Mouse (Mus musculus) liver, adult 2 months (tissue): ENCODE data around the gene H6pd. TPM values are rescaled to one million over a fixed set of nuclear protein-coding genes. Genes with fewer than 3 reads are reported as not detected.

Experiments used
- DNase-seq: peaks from one replicate; pipeline ENCODE4 v3.0.0-alpha.2; 2011; ENCODE audit warnings: low read depth, low spot score; ENCODE audit errors: extremely low read depth
- H3K27ac ChIP-seq: fragments of 200-500 bp; replicated peaks from 2 replicates; pipeline ENCODE4 v1.5.1; 2012; ENCODE audit warnings: low read depth, mild to moderate bottlenecking, control low read depth, inconsistent platforms, low read length; ENCODE audit not compliant: insufficient read depth
- H3K27me3 ChIP-seq: fragments of 200-500 bp; 2 replicates; pipeline ENCODE4 v1.6.1; 2012; ENCODE audit warnings: mild to moderate bottlenecking, moderate library complexity, low read length, inconsistent platforms; ENCODE audit not compliant: control insufficient read depth, insufficient read depth
- H3K36me3 ChIP-seq: fragments of 200-500 bp; 2 replicates; pipeline ENCODE4 v1.6.1; 2012; ENCODE audit warnings: low read length, inconsistent platforms; ENCODE audit not compliant: control insufficient read depth, insufficient read depth
- H3K4me1 ChIP-seq: fragments of 200-500 bp; 2 replicates; pipeline ENCODE4 v1.6.1; 2011; ENCODE audit warnings: low read length; ENCODE audit not compliant: control insufficient read depth, insufficient read depth
- H3K4me3 ChIP-seq: fragments of 200-500 bp; 2 replicates; pipeline ENCODE4 v1.5.1; 2011; ENCODE audit warnings: low read depth, mild to moderate bottlenecking, control low read depth, low read length, moderate library complexity; ENCODE audit not compliant: insufficient read depth
- H3K79me2 ChIP-seq: fragments of 200-500 bp; 2 replicates; pipeline ENCODE4 v1.6.1; 2012; ENCODE audit warnings: inconsistent platforms, mild to moderate bottlenecking, low read length, moderate library complexity; ENCODE audit not compliant: control insufficient read depth, insufficient read depth
- H3K9ac ChIP-seq: fragments of 200-500 bp; 2 replicates; pipeline ENCODE4 v1.6.1; 2012; ENCODE audit warnings: low read depth, mild to moderate bottlenecking, control low read depth, inconsistent platforms, low read length
- CTCF ChIP-seq: fragments of 200-500 bp; IDR thresholded peaks from 2 replicates; pipeline ENCODE4 v1.5.1; 2011; ENCODE audit warnings: low read depth, low read length, control low read depth
- POLR2A ChIP-seq: fragments of 200-500 bp; IDR thresholded peaks from 2 replicates; pipeline ENCODE4 v1.6.1; 2011; ENCODE audit warnings: low read length, control low read depth; ENCODE audit not compliant: insufficient read depth; ENCODE audit errors: extremely low read depth
- WGBS: fragments of 180-500 bp; shearing (Covaris S2); methylation state at CpG from one replicate; pipeline ENCODE4 v1.1.7; 2018; 5-methylcytosine and 5-hydroxymethylcytosine counted together
- polyA plus RNA-seq: library from polyadenylated mRNA; depleted of rRNA; stranded (reverse); fragments of >200 nt; gene quantifications from 2 replicates; pipeline ENCODE4 v1.2.3, GENCODE M21; 2012
- total RNA-seq: library from RNA; depleted of rRNA; stranded (reverse); fragments of >200 nt; gene quantifications from 2 replicates; pipeline ENCODE4 v1.2.3, GENCODE M21; 2014

The H6pd gene
- total and polyA plus RNA-seq, 2 experiments = 121 to 205 TPM

DNA sequence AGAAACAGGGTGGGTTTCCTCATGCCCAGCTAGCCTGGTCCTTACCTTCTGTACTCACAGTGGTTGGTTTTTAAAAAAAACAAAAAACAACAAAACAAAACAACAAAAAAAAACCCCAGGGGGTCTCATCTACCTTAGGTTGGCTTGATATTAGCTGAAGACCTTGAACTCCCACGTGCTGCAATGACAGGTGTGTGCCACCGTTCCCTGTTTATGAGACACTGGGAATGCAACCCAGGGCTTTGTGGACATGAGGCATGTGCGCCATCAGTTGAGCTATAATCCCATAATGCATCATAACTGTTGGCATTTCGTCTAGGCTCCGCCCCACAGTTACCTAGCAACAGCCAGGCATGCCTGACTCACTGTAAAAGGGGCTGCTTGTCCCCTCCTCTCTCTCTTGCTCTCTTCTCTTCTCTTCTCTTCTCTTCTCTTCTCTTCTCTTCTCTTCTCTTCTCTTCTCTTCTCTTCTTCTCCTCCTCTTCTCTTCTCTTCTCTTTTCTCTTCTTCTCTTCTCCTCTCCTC lies 33.0 kb downstream of the H6pd start:
- Histone ChIP-seq H3K4me1 (peaks cover 8% of the 10 kb centered on the region), H3K79me2 (no peaks in the 10 kb centered on the region), H3K27me3 (no peaks in the 10 kb centered on the region), H3K27ac (no peak overlapping the region), H3K4me3 (no peak overlapping the region), H3K36me3 (peaks cover 5% of the 10 kb centered on the region; the same call in 1 of the 2 replicates), H3K9ac (no peak overlapping the region)
- 51% methylated on average over 5 of the region's 5 CpGs for WGBS
- TF ChIP-seq CTCF = no peak
- no peak for TF ChIP-seq POLR2A
- peak; percentile 34 for DNase-seq

DNA sequence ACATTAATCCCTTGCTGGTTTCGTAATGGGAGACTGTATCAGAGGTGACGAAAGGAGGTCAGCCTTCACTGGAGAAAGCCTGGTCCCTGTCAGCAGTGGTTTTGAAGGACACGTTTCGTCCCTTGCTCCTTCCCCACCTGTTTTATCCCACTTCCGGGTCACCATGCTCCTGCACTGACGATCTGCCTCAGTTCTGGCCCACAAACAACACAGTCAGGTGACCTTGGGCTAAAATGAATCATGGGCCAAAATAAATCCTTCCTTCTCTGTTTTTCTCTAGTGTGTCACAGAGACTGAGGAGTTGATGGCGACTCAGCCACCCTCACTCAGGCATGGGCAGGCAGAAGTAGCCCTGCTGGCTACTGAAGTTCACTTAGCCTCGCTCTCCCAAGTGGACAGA lies 33.5 kb downstream of the H6pd start:
- peak; percentile 50 for DNase-seq
- H3K79me2 ChIP-seq = no peaks in the 10 kb centered on the region
- no peak overlapping the region for H3K9ac ChIP-seq
- H3K27ac ChIP-seq = no peak overlapping the region
- TF ChIP-seq POLR2A (no peak), CTCF (no peak)
- peaks cover 2% of the 10 kb centered on the region; the same call in 1 of the 2 replicates for H3K36me3 ChIP-seq
- 28% methylated on average over 8 of the region's 8 CpGs for WGBS
- peaks cover 8% of the 10 kb centered on the region for H3K4me1 ChIP-seq
- H3K27me3 ChIP-seq = no peaks in the 10 kb centered on the region
- H3K4me3 ChIP-seq = no peak overlapping the region

DNA sequence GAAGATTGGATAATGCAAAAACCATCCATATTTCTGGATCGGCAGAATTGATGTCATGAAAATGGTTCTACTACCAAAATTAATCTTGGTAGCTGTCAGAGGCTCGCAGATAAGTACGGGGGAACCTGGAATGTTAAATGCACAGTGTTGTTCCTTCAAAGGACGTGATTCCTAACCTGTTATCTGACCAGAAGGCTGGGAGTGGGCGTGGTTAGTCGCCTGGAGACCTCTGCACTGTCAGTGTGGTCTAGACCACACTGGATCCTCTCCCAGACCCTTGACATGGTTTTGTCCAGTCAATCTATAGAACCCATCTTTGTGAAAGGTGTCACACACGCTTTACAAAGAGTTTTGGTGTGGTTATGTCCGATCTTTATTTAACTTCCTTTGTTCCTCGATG lies 37.4 kb downstream of the H6pd start:
- 74% methylated on average over 9 of the region's 9 CpGs for WGBS
- TF ChIP-seq POLR2A (no peak), CTCF (no peak)
- no peak for DNase-seq
- Histone ChIP-seq H3K27me3 (no peaks in the 10 kb centered on the region), H3K4me1 (no peaks in the 10 kb centered on the region; the same call in 1 of the 2 replicates), H3K4me3 (no peak overlapping the region), H3K79me2 (no peaks in the 10 kb centered on the region), H3K27ac (no peak overlapping the region), H3K9ac (no peak overlapping the region), H3K36me3 (no peaks in the 10 kb centered on the region)

- TF ChIP-seq CTCF = no peak
- TF ChIP-seq POLR2A = no peak
- Histone ChIP-seq H3K9ac (no peak overlapping the region), H3K27ac (no peak overlapping the region), H3K4me1 (peaks cover 8% of the 10 kb centered on the region), H3K79me2 (no peaks in the 10 kb centered on the region), H3K36me3 (no peaks in the 10 kb centered on the region), H3K27me3 (no peaks in the 10 kb centered on the region), H3K4me3 (no peak overlapping the region)
- DNase-seq = no peak
- WGBS = 66% methylated on average over 6 of the region's 6 CpGs
Observed at GRCm38 (mm10) chr4:149968526-149968925, 40.3 kb downstream of the H6pd start.

DNA sequence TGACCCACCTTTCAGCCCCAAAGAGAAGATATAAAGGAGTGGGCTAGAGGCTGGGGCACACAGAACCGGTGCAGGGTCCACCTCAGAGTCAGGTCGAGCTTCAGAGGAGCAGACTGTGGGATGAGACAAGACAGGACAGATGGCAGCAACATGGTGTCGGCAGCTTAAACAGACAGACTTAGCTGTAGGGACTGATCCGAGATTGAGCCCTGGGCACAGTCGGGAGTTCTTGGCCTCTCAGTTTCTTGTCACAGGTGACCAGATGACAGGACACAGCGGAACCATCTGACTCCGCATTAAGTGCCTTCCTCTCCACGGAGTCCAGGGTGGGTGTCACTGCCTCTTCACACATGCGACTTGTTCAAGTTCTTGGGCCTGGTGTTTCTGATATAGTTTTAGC lies 41.9 kb downstream of the H6pd start:
- WGBS = 94% methylated on average over 9 of the region's 9 CpGs
- no peak for DNase-seq
- Histone ChIP-seq H3K79me2 (no peaks in the 10 kb centered on the region), H3K9ac (no peak overlapping the region), H3K4me1 (peaks cover 8% of the 10 kb centered on the region), H3K27me3 (no peaks in the 10 kb centered on the region), H3K4me3 (no peak overlapping the region), H3K36me3 (no peaks in the 10 kb centered on the region), H3K27ac (no peak overlapping the region)
- TF ChIP-seq POLR2A (no peak), CTCF (no peak)

GRCm38 (mm10) chr4:149966252-149966651 lies 42.6 kb downstream of the H6pd start:
- Histone ChIP-seq H3K27me3 (no peaks in the 10 kb centered on the region), H3K4me3 (no peak overlapping the region), H3K4me1 (peaks cover 8% of the 10 kb centered on the region), H3K79me2 (no peaks in the 10 kb centered on the region), H3K27ac (no peak overlapping the region), H3K9ac (no peak overlapping the region), H3K36me3 (no peaks in the 10 kb centered on the region)
- 34% methylated on average over 5 of the region's 5 CpGs for WGBS
- no peak for TF ChIP-seq CTCF
- DNase-seq = peak; percentile 35
